Mouse (Mus musculus) frontal cortex, postnatal 25 days (tissue): ENCODE measurements around the gene Gm867.

Source experiments
- DNase-seq, 2 experiments: peaks; one replicate each; pipeline ENCODE4 v3.0.0; 2022; ENCODE audit warnings: low spot score in 2 of 2

Gene Gm867

DNA sequence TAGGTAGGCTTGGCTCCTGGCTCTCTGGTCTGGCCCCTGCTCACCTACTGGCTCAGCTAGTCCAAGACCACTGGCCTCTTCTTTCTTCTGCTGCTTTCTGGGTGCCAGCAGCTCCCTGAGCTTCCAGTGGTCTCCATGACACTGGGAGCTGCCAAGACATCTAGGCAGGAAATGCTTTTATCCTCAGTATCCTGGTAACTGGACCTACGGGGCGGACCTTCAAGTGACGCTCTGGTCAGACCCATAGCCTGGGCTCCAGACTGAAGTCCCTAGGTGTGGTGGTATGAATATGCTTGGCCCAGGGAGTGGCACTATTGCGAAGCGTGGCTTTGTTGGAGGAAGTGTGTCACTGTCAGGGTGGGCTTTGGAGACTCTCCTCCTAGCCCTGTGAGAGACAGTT is at the start of gene Gm867:
Gene Gm867, minus strand, starts transcription at position 153 of the 400 bp plus-strand sequence.
- DNase-seq: no peak

DNA sequence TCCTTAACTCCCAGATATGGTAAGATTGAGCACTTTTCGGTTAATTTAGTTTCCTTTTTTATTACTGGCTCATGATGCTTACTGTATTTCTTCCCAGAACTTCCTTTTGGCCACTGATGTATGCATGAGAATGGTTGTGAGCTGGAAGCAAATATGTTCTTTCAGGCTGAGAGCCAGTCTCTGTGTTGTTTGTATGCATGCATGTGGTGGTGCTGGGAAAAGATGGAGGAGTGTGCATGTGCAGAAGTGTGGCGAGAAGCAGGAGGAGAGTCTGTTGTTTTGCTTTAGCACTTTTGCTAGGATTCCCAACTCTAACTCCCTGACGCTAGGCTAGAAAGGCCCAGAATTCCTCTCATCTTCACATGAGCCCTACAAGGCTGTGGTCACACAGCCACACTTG is 39.0 kb upstream of the Gm867 start:
- no peak for DNase-seq

DNA sequence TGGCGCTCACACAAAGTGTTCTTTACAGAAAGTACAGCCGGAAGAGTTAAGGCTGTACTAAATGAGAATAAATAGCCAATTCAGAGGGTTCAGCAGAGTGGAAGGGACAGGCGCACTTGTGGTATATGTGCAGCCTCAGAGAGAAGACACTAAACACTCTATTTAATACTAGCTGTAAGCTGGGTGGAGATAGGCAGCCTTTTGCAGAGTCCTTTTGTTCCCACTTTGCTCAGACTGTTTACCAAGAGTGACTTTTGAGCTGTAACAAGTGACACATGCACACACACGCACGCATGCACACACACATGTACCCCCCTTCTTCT is 38.3 kb upstream of the Gm867 start:
- no peak for DNase-seq

DNA sequence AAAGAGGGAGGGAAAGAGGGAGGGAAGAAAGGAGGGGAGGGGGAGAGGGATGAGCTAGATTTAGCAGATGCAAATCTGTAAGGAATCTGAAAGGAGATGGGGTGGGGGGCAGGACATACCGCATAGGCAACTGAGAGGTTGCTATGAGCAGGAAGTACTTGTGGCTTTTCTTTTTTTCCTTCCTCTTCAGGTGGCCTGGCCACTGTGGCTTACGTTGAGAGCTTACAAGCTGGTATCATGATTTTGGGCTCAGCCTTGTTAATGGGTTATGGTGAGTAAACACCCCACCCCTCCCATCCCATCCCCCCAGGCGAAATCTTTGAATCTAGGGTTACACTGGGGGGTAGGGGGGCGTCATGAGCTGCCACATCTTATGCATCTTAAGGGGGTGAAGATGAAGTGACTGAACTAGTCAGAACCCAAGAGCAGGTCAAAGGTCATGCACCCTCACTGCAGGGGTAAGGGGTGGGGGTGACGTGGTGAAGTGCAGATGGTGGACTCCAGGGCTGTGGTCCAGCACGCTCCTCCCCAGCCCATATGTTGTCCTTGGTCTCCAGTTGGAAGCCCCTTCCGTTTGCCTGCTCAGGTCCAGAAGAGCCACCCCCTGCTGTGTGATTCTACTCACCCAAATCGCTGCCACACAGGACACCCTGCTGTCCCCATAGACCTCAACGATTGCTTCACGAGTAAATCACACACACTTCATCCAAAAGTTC is 37.8 kb upstream of the Gm867 start:
- DNase-seq: no peak

DNA sequence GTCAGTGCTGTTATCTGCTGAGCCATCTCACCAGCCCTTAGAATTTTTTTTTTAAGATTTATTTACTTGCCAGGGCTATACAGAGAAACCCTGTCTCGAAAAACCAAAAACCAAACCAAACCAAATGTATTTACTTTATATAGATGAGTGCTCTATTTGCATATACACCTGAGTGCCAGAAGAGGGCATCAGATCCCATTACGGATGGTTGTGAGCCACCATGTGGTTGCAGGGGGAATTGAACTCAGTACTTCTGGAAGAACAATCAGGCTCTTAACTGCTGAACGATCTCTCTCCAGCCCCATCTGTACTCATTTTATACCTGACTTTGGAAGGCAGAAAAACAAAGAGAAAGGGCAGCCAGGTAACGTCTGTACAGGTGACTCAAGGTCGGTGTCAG is 34.7 kb upstream of the Gm867 start:
- no peak for DNase-seq

DNA sequence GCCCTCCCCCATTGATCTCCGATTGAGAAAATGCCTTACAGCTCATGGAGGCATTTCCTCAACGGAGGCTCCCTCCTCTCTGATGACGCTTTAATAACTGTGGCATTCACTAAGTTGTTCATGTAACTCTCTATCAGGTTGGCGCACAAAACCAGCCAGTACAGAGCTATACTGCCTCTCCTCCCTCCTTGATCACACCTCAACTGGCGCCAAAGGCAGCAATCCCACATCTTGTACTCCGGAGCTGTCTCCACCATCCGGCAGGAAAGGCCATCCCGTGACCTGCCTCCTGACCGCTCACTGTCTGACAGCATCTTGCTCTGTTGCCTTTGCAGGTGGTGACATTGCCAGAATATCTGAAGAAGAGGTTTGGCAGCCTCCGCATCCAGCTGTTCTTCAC is 33.4 kb upstream of the Gm867 start:
- no peak for DNase-seq

DNA sequence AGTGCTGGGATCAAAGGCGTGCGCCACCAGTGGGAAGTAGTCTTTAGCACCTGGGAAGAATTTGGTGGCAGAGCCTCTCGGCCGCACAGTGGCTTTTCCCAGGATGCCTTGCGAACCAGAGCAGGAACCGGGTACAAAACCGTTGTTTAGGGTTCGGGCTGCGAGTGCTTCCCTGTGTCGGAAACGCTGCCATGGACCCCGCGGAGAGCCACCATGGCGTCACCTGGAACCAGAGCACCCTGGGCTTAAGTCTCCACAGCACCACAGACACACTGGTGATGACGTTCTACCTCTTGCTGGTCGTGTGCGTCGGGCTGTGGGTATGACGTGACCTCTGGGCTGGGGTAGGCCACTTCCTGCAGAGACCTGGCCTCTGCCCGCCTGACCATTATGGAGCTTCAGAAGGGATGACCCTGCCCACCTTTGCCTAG is 13.9 kb upstream of the Gm867 start, which contains the start of gene Gm5134:
Gene Gm5134, plus strand, starts transcription at position 134 of the 431 bp plus-strand sequence.
- no peak for DNase-seq

DNA sequence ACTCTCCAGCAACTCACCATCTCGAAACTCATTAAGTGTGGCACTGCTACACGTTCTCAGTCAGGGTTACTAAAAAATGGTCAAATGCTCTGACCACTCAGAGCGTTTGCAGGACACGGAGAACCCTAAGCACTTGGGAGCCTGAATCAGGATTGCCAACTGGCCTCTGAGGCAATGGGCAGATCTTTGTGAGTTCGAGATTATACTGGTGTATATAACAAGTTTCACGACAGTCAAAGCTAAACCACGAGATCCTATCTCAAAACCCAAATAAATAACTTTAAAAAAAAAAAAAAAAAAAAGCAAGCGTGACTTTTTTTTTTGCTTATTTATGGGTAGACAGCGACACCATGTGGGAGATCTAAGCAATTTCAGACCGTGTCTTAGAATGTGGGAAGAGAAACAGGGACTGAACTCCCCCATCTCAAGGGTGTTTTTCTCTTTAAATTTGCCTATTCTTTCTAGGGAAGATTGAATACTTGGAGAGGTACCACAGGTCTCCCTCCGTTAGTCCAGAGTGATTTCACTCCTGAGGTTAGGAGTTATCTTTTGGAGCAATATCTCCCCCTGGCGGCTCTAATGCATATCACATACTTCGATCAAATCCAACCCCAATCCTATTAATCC is 11.1 kb upstream of the Gm867 start:
- DNase-seq: no peak

DNA sequence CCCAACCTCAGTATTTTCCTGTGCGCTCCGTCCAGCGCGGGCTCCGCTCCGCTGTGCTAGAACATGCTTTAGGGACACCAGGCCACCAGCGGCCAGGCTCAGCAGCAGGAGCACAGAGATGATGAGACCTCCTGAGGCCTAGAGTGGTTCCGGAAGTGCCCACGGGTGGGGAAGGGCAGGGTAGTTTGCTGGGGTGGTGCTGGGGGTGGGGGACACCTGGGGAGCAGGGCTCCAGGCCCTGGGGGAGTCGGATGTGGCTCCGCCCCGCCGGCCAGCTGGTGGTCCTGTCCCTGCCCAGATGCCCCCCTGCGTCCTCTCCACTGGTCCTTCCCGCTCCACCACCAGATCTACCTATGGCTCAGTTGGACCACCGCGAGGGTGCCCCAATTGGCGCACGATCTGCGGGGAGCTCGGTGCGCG is 10.3 kb upstream of the Gm867 start:
- DNase-seq: no peak

DNA sequence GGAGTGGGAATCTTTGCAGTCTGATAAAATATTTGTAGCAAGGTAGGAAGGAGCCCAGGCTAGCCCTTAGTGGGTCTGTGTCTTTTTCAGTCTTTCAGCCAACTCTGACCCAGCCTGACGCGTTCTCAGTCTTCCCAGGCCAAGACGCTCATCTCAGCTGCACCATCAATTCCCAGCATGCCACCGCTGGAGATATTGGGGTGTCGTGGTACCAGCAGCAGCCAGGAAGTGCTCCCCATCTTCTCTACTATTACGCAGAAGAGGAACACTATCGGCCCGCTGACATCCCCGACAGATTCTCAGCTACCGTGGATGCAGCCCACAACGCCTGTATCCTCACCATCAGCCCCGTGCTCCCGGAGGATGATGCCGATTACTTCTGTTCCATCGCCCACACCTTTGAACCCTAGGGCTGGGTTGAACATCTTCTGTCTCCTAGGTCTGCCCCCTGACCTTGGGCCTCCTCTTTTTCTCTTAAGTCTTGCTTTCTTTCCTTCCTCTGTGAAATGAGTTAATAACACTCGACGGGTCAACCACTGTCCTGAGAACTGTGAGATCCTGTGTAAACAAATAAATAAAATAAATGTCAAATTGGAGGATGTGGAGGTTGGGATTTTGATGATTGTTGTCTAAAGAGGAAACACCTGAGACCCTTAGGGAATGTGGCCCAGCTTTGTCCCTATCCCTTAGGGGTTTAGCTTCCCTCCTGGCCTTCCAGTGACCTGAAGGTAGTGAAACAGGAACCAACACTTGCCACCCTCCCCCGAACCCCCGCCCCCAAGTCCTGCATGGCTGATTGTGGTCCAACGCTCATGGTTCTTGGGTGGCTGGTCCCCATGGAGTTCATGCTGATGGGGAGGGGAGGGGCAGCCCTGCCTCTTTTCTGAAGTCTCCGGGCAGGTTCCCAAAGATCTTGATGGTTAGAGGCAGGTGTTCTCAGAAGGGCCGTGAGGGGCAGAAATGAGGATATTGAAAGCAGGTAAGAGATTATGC is 8.9 kb upstream of the Gm867 start:
- no peak for DNase-seq

DNA sequence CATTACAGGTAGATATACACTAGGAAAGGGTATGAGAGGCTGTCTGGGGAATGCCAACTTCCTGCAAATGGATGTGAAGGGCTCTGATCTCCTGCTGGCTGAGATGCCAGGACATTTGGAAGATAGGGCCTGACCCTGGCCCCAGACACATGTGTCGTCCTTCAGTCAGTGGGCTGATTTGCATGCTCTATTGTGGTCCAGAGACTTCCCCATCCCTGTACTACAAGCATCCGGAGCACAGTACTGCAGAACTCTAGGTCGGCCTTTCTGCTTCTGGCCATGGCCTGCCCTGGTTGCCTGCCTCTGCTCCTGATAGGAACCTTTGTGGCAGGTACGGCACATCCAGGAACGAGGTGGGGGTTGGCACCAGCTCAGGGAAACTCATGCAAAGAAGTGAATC is 7.6 kb upstream of the Gm867 start:
- no peak for DNase-seq

DNA sequence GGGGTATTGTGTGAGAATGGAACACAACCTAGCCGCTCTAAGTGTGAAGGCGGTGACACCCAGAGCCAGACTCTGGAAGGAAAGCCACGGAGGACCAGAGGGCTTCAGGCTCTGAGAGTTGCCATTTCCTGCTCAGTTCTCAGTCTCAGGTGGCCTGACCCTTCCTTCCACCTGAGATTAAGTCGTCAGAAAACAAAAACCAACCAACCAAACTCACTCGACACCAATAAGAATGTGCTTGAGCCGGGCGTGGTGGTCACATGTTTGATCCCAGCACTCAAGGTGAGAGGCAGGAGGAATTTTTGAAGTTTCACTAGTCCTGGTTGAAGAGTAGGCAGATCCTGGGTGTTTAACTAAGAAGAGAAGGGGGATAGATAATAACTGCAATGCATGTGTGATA is 5.4 kb upstream of the Gm867 start:
- no peak for DNase-seq

DNA sequence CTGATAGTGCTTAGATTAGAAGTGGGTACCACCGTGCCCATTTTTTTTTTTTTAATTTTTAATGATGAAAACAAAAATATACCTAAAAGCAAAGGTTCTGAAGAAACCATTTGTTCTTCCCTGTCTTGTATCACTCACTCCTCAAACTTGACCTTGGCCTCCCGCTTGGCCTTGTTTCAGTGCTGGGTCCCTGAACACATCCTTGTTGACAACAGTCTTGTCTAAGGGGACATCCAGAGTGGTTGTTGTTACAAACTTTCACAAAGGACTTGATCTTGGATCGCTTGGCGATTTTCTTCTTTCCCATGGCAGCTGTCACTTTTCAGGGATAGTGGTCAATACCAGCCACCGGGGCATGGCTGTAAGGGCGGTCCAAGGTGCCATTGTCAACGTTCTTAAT is 4.7 kb upstream of the Gm867 start:
- DNase-seq: no peak

DNA sequence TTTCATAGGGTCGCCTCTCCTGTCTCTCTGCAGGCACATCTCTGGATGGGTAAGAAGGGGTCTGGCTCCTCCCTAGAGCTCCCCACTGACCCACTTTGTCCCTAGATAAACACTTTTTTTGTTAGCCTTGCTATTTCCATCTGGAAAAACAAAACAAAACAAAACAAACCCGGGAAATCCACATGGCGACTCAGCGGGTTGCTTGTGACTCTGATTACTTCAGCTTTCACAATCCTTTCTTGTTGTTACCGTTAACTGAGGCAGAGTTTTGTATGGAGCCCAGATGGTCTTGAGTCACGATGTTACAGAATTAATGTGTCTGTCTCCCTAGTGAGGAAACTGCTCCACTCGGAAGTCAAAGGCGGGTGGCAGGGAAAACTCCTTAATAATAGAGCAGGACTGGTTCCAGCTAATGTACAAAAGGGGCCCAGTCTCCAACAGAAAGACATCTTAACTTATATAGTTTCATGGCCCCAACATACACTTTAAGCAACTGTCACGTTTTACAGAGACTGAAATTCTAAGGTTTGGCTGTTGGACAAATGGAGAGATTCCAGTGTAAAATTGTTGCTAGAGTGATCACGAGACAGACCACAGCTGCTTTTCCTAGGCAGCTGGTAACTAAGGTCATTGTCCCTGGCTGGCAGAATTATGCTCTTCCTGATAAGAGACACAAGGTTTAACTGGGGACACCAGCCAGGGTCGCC is 3.7 kb upstream of the Gm867 start:
- no peak for DNase-seq

DNA sequence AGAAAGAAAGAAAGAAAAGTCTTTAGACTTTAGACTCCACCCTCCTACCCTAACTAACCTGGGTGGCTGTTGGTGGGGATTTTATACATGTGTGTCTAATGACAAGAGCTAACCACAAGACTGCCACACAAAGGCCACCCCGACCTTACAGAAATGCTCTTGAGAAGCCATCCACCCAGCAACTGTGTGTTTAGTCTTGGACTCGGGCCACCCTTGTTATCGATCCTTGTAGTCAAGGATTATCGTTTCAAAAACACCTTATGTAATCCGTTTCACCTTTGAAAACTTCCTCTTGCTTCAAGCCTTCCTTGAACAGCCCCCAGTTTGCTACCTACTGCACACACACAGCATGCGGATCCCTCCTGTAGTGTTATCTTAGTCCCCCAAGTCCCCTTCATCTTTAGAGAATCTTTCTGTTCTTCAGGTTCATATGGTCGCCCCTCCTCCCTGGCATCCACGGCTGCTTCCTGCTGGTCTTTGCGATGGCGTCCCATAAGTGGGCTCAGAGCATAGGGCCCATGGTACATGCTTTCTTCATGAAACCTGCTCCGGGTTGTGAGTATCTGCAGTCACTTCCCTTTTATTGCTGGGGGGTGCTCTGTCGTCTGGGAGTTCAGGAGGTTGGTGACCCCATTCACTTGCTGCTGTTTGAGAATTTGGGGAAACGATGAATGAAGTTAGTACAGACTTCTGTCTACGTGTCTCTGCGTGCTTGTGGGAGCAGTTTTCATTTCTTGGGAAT is 2.4 kb upstream of the Gm867 start, which contains the start of gene Vpreb3:
Gene Vpreb3, plus strand, starts transcription at position 322 of the 742 bp plus-strand sequence.
- no peak for DNase-seq

DNA sequence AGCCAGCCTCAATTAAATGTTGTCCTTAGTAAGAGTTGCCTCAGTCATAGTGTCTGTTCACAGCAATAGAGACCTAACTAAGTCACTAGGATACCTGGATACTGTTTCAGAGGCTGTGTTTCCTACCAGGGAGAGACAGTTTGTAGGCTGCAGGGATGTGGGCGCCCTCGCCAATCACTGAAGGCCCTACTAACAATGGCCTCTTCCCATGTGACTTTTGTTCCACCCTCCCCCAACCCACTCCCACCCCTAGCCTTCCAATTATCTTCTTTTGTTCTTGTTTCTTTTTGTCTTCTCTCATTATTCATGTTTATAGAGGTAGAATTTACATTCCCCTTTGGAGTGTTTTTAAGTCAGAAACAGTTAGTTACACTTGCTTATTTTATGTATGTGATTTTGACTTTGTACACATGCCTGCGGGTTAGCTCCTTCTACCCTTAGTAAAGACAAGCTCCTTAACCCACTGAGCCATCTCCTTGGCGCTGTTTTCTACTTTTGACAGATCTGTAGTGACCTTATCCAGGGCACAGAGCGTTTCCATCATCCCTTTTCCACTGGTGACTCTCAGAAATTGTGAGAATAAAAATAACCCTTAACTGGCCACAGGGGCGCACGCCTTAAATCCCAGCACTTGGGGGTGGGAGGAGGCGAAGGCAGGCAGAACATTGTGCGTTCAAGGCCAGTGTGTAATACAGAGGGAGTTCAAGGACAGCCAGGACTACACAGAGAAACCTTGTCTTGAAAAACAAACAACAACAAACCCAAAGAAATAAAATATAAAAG is 761 bp upstream of the Gm867 start:
- no peak for DNase-seq

DNA sequence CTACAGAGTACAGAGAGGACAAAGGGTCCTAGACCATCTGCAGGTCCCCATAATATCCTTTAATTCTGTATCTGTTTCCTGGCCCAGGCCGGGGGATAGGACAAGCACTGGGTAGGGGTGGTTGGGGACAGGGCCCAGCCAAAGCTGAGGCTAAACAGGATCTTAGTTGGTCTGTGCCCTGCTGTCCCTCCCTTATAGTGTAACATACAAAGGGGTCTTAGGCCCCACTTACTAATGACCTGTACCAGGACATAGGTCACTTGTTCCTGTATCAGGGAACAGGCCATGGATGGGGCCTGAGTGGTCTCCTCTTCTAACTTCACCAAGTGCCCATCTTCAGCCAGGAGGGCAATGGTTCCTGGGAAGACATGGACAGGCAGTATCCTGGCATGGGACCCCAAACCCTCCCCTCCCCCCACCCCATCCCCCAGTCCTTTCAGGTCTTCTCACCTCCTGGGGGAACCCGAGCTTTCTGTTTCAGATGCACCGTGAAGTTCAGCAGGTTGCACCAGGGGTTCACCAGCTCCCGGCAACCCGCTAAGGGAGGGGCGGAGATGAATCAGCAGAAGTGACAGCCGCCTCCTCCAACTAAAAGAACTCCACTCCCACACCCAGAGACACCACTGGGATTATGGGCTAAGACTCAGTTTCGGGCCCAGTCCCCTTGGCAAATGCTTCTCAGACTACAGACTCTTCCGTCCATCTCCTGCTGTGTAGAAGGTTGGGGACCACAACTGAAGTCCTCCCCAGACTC is 814 bp downstream of the Gm867 start:
- DNase-seq: no peak

DNA sequence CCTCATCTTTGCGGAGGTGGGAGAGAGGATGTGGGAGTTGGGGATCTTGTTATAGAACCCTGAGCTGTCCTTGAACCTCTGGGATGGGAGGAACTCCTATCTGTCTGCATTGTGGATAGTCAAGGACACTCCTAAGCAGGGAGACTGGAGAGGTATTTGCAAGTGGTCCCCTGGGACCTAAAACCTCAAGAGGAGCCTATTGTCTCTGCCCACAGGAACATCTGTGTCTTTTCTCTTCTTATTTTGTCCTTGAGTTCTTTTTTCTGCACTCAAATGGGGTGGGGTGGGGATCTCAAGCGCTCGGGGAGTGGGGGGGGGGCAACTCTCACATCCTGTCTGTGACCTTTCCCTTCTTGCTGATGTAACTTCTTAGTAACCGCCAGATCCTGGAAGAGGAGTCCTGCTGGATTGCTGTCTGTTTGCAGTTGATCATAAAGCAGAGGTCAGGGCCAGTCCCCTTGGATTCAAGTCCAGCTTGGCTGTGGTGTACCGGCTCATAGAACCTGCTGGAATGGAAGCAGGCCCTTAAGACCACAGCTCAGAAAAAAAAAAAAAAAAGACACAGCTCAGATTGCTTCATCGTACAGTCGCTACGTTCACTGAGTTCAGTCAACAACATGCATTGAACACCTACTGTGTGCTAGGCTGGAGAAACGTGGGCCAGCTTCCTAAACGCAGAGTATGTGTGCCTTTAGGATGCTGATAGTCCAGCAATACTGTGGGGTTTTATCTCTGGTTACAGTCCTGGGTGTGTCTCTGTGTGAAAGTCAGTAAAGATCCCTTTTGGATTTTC is 2.4 kb downstream of the Gm867 start:
- no peak for DNase-seq
